In the genomic region with DNA sequence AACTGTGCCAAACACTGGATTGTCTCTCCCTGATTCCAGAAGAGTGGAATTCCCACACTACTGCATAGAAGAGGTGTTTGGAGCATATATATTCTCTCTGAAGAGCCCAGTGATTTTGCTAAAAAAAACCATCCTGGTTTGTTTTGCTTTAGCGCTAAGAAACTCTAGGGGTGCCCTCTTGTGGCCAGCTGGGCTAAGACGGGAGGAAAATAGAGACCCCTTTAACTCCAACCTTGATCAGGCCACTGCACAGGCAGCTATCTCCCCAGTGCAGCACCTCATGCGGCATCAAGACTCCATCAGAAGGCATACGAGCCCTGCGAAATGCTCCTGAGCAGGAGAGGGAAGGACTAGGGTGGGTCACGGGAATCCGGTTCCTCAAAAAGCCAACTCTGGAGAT, we compare ENCODE assay signal across 8 mouse cellular contexts. TPM values are rescaled to one million over a fixed set of nuclear protein-coding genes. Genes with fewer than 3 reads are reported as not detected.
DNase-seq lines count a peak whose midpoint lies in the region; ATAC-seq and TF ChIP-seq lines count a peak whose summit lies in the region.

No protein-coding gene starts in this region.

- H3K4me2 ChIP-seq in liver, embryonic 15.5 days, result peak overlapping the region; percentile 29; the same call in 1 of the 2 replicates
- H3K4me2 ChIP-seq in neural tube, embryonic 12.5 days (replicated peaks), result peak overlapping the region; percentile 36

- no peaks in the 10 kb centered on the region; the same call in 1 of the 2 replicates for H3K4me1 ChIP-seq in cortical plate, adult 2 months (ENCODE audit: control insufficient read depth, insufficient read depth, low read length)
- 0 out of 2 replicates have a peak, but pooled peaks cover 4% of the 10 kb centered on the region for H3K4me1 ChIP-seq in liver, embryonic 15.5 days (replicated peaks)
- H3K4me1 ChIP-seq in neural tube, embryonic 12.5 days, result 0 out of 2 replicates have a peak, but pooled peaks cover 4% of the 10 kb centered on the region
- no peaks in the 10 kb centered on the region for H3K4me1 ChIP-seq in thymus, adult 2 months (replicated peaks; ENCODE audit: control insufficient read depth, insufficient read depth, low read length)

- no peaks in the 10 kb centered on the region for H3K36me3 ChIP-seq in liver, embryonic 15.5 days (replicated peaks)
- H3K36me3 ChIP-seq in neural tube, embryonic 12.5 days, result no peaks in the 10 kb centered on the region
- H3K36me3 ChIP-seq in thymus, adult 2 months (ENCODE audit: control insufficient read depth, insufficient read depth, low read length), result no peaks in the 10 kb centered on the region

- H3K9ac ChIP-seq in liver, embryonic 15.5 days, result no peak overlapping the region
- 0 out of 2 replicates have a peak overlapping the region, but pooled peaks have one; percentile 26 for H3K9ac ChIP-seq in neural tube, embryonic 12.5 days

- DNase-seq in B cell, adult 2 months, result peak; percentile 77 to 82
- DNase-seq in adipocyte (ENCODE audit: low spot score), result peak; percentile 55
- peak; percentile 45 for DNase-seq in heart, adult 8-10 months (ENCODE audit: low spot score)
- DNase-seq in kidney, adult 9 months, result peak; percentile 67
- peak; percentile 78 for DNase-seq in thymus, adult 2 months

- no peak overlapping the region for H3K27ac ChIP-seq in cortical plate, adult 2 months (ENCODE audit: insufficient read depth, low read length)
- no peak overlapping the region for H3K27ac ChIP-seq in liver, embryonic 15.5 days (replicated peaks)
- no peak overlapping the region for H3K27ac ChIP-seq in neural tube, embryonic 12.5 days
- no peak overlapping the region for H3K27ac ChIP-seq in thymus, adult 2 months (ENCODE audit: control insufficient read depth, insufficient read depth, low read length)

- H3K9me3 ChIP-seq in liver, embryonic 15.5 days (replicated peaks), result no peaks in the 10 kb centered on the region
- H3K9me3 ChIP-seq in neural tube, embryonic 12.5 days, result no peaks in the 10 kb centered on the region

- 1% methylated on average over 7 of the region's 7 CpGs for WGBS in liver, embryonic 15.5 days (ENCODE audit: insufficient replicate concordance)
- WGBS in neural tube, embryonic 12.5 days, result 12% methylated on average over 7 of the region's 7 CpGs
- WGBS in thymus, adult 2 months, result 7% methylated on average over 7 of the region's 7 CpGs

- peak; percentile 60 for TF ChIP-seq CTCF in cortical plate, adult 2 months (IDR thresholded peaks at IDR 0.05; ENCODE audit: extremely low read depth, insufficient read depth, low read length)
- TF ChIP-seq CTCF in thymus, adult 2 months (IDR thresholded peaks at IDR 0.05; ENCODE audit: borderline replicate concordance, control insufficient read depth, extremely low read depth, insufficient read depth, low read length, poor library complexity), result 0 out of 2 replicates have a peak, but pooled peaks have one; percentile 42

- no peak for ATAC-seq in liver, embryonic 15.5 days (ENCODE audit: insufficient read depth)
- ATAC-seq in neural tube, embryonic 12.5 days (ENCODE audit: low FRiP score, low read depth), result no peak

- no peak for TF ChIP-seq POLR2A in cortical plate, adult 2 months (IDR thresholded peaks at IDR 0.05; ENCODE audit: extremely low read depth, insufficient read depth, low read length)
- no peak for TF ChIP-seq POLR2A in thymus, adult 2 months (IDR thresholded peaks at IDR 0.05; ENCODE audit: control insufficient read depth, extremely low read depth, insufficient read depth, low read length, poor library complexity)

- peak overlapping the region; percentile 9; the same call in 1 of the 2 replicates for H3K4me3 ChIP-seq in cortical plate, adult 2 months (ENCODE audit: insufficient read depth, low read length)
- H3K4me3 ChIP-seq in liver, embryonic 15.5 days (replicated peaks), result no peak overlapping the region
- peak overlapping the region; percentile 5; the same call in 1 of the 2 replicates for H3K4me3 ChIP-seq in neural tube, embryonic 12.5 days
- H3K4me3 ChIP-seq in thymus, adult 2 months (ENCODE audit: control insufficient read depth, insufficient read depth, low read length), result no peak overlapping the region

- H3K27me3 ChIP-seq in liver, embryonic 15.5 days, result peaks cover 35% of the 10 kb centered on the region
- H3K27me3 ChIP-seq in neural tube, embryonic 12.5 days (replicated peaks), result 0 out of 2 replicates have a peak, but pooled peaks cover 7% of the 10 kb centered on the region
- no peaks in the 10 kb centered on the region for H3K27me3 ChIP-seq in thymus, adult 2 months (ENCODE audit: control insufficient read depth, insufficient read depth, low read length)

RNA-seq across cellular contexts. Expression of a gene that starts 6.3 kb away (rescaled TPM):
- 4.4 and 5.4 TPM in 2 replicates for polyA plus RNA-seq in cortical plate, adult 2 months (2012; rRNA removed)
- not detected for total RNA-seq in heart, adult 8-10 months (2022)
- not detected in 2 replicates for polyA plus RNA-seq in liver, embryonic 15.5 days (2015; fragmentation: Nextera tagmentation; extraction: Ambion mirVana)
- polyA plus RNA-seq in neural tube, embryonic 12.5 days (2016; fragmentation: Nextera tagmentation; extraction: Ambion mirVana), result 0.20 TPM in 1 of 2 replicates, not detected in the other
- polyA plus RNA-seq in thymus, adult 2 months (2012; rRNA removed), result 1.00 and 1.1 TPM in 2 replicates

RNA-seq across cellular contexts. Expression of a gene that starts 24.7 kb away (rescaled TPM):
- polyA plus RNA-seq in cortical plate, adult 2 months (2012; rRNA removed), result 8.7 and 11.6 TPM in 2 replicates
- total RNA-seq in heart, adult 8-10 months (2022), result not detected
- polyA plus RNA-seq in liver, embryonic 15.5 days (2015; fragmentation: Nextera tagmentation; extraction: Ambion mirVana), result 0.13 TPM in 1 of 2 replicates, not detected in the other
- polyA plus RNA-seq in neural tube, embryonic 12.5 days (2016; fragmentation: Nextera tagmentation; extraction: Ambion mirVana), result 0.65 TPM in 1 of 2 replicates, not detected in the other
- 2.0 and 2.5 TPM in 2 replicates for polyA plus RNA-seq in thymus, adult 2 months (2012; rRNA removed)

RNA-seq across cellular contexts. Expression of a gene that starts 28.1 kb away (rescaled TPM):
- 2.1 and 2.3 TPM in 2 replicates for polyA plus RNA-seq in cortical plate, adult 2 months (2012; rRNA removed)
- under 1 TPM; 0.16 to 0.60 (median 0.38) TPM for total RNA-seq in heart, adult 8-10 months (2022)
- polyA plus RNA-seq in liver, embryonic 15.5 days (2015; fragmentation: Nextera tagmentation; extraction: Ambion mirVana), result 0.07 TPM in 1 of 2 replicates, not detected in the other
- not detected in 2 replicates for polyA plus RNA-seq in neural tube, embryonic 12.5 days (2016; fragmentation: Nextera tagmentation; extraction: Ambion mirVana)
- polyA plus RNA-seq in thymus, adult 2 months (2012; rRNA removed), result 0.65 and 1.3 TPM in 2 replicates

RNA-seq across cellular contexts. Expression of a gene that starts 30.2 kb away (rescaled TPM):
- 0.50 and 0.83 TPM in 2 replicates for polyA plus RNA-seq in cortical plate, adult 2 months (2012; rRNA removed)
- under 1 TPM in 1 of 4 experiments, not detected in 3; 0.12 TPM for total RNA-seq in heart, adult 8-10 months (2022)
- 0.12 and 0.18 TPM in 2 replicates for polyA plus RNA-seq in liver, embryonic 15.5 days (2015; fragmentation: Nextera tagmentation; extraction: Ambion mirVana)
- polyA plus RNA-seq in neural tube, embryonic 12.5 days (2016; fragmentation: Nextera tagmentation; extraction: Ambion mirVana), result 0.28 TPM in 2 replicates
- polyA plus RNA-seq in thymus, adult 2 months (2012; rRNA removed), result 0.69 and 1.1 TPM in 2 replicates

RNA-seq across cellular contexts. Expression of a gene that starts 47.2 kb away (rescaled TPM):
- 2.2 and 2.7 TPM in 2 replicates for polyA plus RNA-seq in cortical plate, adult 2 months (2012; rRNA removed)
- 1 to 10 TPM in 3 of 4 experiments, under 1 TPM in 1; 0.89 to 1.8 (median 1.2) TPM for total RNA-seq in heart, adult 8-10 months (2022)
- 0.05 and 0.06 TPM in 2 replicates for polyA plus RNA-seq in liver, embryonic 15.5 days (2015; fragmentation: Nextera tagmentation; extraction: Ambion mirVana)
- 0.09 TPM in 1 of 2 replicates, not detected in the other for polyA plus RNA-seq in neural tube, embryonic 12.5 days (2016; fragmentation: Nextera tagmentation; extraction: Ambion mirVana)
- 0.43 and 0.57 TPM in 2 replicates for polyA plus RNA-seq in thymus, adult 2 months (2012; rRNA removed)

Comparison
In these comparisons a context has a peak if more than half of its experiments do, and no peak if none do; other contexts are left out.
1. H3K4me3 ChIP-seq: peak in cortical plate, adult 2 months (single experiment) and neural tube, embryonic 12.5 days (single experiment); none in liver, embryonic 15.5 days (single experiment) and thymus, adult 2 months (single experiment).
2. Peak in every context shown above with its lines, with median percentiles within 50 percentile points of each other: DNase-seq.